Mouse (Mus musculus) ovary, adult 18-20 months (tissue): ENCODE results near the gene Gm11077.

Experiments used
- DNase-seq: peaks from one replicate; pipeline ENCODE4 v3.0.0; 2022; ENCODE audit warnings: low spot score, mixed read lengths

Gm11077 gene

GRCm38 (mm10) chr6:140747591-140747990 lies 18.5 kb downstream of the Gm11077 start:
- DNase-seq, result no peak

GRCm38 (mm10) chr6:140750371-140751080 lies 21.4 kb downstream of the Gm11077 start:
- no peak for DNase-seq

GRCm38 (mm10) chr6:140766365-140766764 lies 37.3 kb downstream of the Gm11077 start:
- DNase-seq, result no peak

GRCm38 (mm10) chr6:140767237-140767636 lies 38.2 kb downstream of the Gm11077 start:
- no peak for DNase-seq

GRCm38 (mm10) chr6:140768180-140768579 lies 39.1 kb downstream of the Gm11077 start:
- no peak for DNase-seq

GRCm38 (mm10) chr6:140768859-140769640 lies 40.0 kb downstream of the Gm11077 start:
- no peak for DNase-seq

- no peak for DNase-seq
These were observed 47.2 kb downstream of the Gm11077 start for GRCm38 (mm10) chr6:140776274-140776673.

GRCm38 (mm10) chr6:140782524-140782923 lies 53.4 kb downstream of the Gm11077 start:
- no peak for DNase-seq

- no peak for DNase-seq
These were observed 57.0 kb downstream of the Gm11077 start for GRCm38 (mm10) chr6:140786058-140786457.

GRCm38 (mm10) chr6:140789850-140790249 lies 60.8 kb downstream of the Gm11077 start:
- DNase-seq, result no peak

- no peak for DNase-seq
These were observed 64.7 kb downstream of the Gm11077 start for GRCm38 (mm10) chr6:140793676-140794262.

GRCm38 (mm10) chr6:140798841-140799240 lies 69.8 kb downstream of the Gm11077 start:
- DNase-seq, result no peak

- DNase-seq, result no peak
These were observed 70.5 kb downstream of the Gm11077 start for GRCm38 (mm10) chr6:140799435-140800040.

GRCm38 (mm10) chr6:140800587-140800986 lies 71.5 kb downstream of the Gm11077 start:
- DNase-seq, result no peak
